Mouse (Mus musculus) lung, embryonic 16.5 days (tissue): ENCODE data around the gene Osbpl8. TPM values are rescaled to one million over a fixed set of nuclear protein-coding genes. Genes with fewer than 3 reads are reported as not detected.

Experiments used
- ATAC-seq: fragments of 200-750 bp; cut with Nextera tagmentation; 2 replicates; pipeline ENCODE4 v1.8.0; 2017; ENCODE audit warnings: low read depth, mild to moderate bottlenecking, moderate library complexity
- H3K27ac ChIP-seq: fragments of 300-500 bp; sonication (generic); 2 replicates; pipeline ENCODE4 v1.5.1; 2014; ENCODE audit warnings: mild to moderate bottlenecking, control low read depth, low read length
- H3K27me3 ChIP-seq: fragments of 300-500 bp; sonication (generic); 2 replicates; pipeline ENCODE4 v1.6.1; 2014; ENCODE audit warnings: low read depth, low read length, mixed read lengths; ENCODE audit not compliant: control insufficient read depth, insufficient read depth
- H3K36me3 ChIP-seq: fragments of 300-500 bp; sonication (generic); 2 replicates; pipeline ENCODE4 v1.6.1; 2014; ENCODE audit warnings: low read length; ENCODE audit not compliant: control insufficient read depth, insufficient read depth
- H3K4me1 ChIP-seq: fragments of 300-500 bp; sonication (generic); replicated peaks from 2 replicates; pipeline ENCODE4 v1.6.1; 2014; ENCODE audit warnings: low read length, mixed read lengths; ENCODE audit not compliant: control insufficient read depth, insufficient read depth
- H3K4me2 ChIP-seq: fragments of 300-500 bp; sonication (generic); 2 replicates; pipeline ENCODE4 v1.6.1; 2014; ENCODE audit warnings: low read depth, low read length, control low read depth
- H3K4me3 ChIP-seq: fragments of 300-500 bp; sonication (generic); 2 replicates; pipeline ENCODE4 v1.5.1; 2014; ENCODE audit warnings: mild to moderate bottlenecking, low read length, control low read depth
- H3K9ac ChIP-seq: fragments of 300-500 bp; sonication (generic); 2 replicates; pipeline ENCODE4 v1.6.1; 2014; ENCODE audit warnings: low read length, control low read depth
- H3K9me3 ChIP-seq: fragments of 300-500 bp; sonication (generic); 2 replicates; pipeline ENCODE4 v1.6.1; 2016; ENCODE audit warnings: low read length; ENCODE audit not compliant: control insufficient read depth
- WGBS: fragments of 180-500 bp; shearing (Covaris S2); extraction: QIAGEN DNeasy Blood & Tissue Kit; methylation state at CpG from one replicate; pipeline ENCODE4 v1.1.7; 2014; 5-methylcytosine and 5-hydroxymethylcytosine counted together
- polyA plus RNA-seq: library from polyadenylated mRNA; unstranded; fragments of >200 nt; fragmentation: Nextera tagmentation; extraction: Ambion mirVana; gene quantifications from 2 replicates; pipeline ENCODE4 v1.2.1, GENCODE M21; 2015

Gene Osbpl8
- polyA plus RNA-seq, 1 experiment from 2014 or later: 8.9 TPM

- H3K4me2 ChIP-seq: no peak overlapping the region
- no peak overlapping the region for H3K27ac ChIP-seq
- H3K9ac ChIP-seq: no peak overlapping the region
- H3K36me3 ChIP-seq: no peaks in the 10 kb centered on the region
- no peaks in the 10 kb centered on the region for H3K27me3 ChIP-seq
- no peaks in the 10 kb centered on the region for H3K4me1 ChIP-seq
- no peaks in the 10 kb centered on the region for H3K9me3 ChIP-seq
- ATAC-seq: no peak
- H3K4me3 ChIP-seq: no peak overlapping the region
- 87% methylated on average over 6 of the region's 6 CpGs for WGBS
Measured at GRCm38 (mm10) chr10:111233476-111234130, 69.1 kb downstream of the Osbpl8 start.

- Histone ChIP-seq H3K4me1 (no peaks in the 10 kb centered on the region), H3K36me3 (no peaks in the 10 kb centered on the region), H3K27ac (no peak overlapping the region), H3K4me3 (no peak overlapping the region), H3K9ac (no peak overlapping the region), H3K9me3 (no peaks in the 10 kb centered on the region), H3K27me3 (no peaks in the 10 kb centered on the region), H3K4me2 (no peak overlapping the region)
- no peak for ATAC-seq
- 68% methylated on average over 6 of the region's 6 CpGs for WGBS
Measured at GRCm38 (mm10) chr10:111234450-111235288, 70.1 kb downstream of the Osbpl8 start.

GRCm38 (mm10) chr10:111235289-111235570 lies 70.7 kb downstream of the Osbpl8 start:
- Histone ChIP-seq H3K4me2 (no peak overlapping the region), H3K27me3 (no peaks in the 10 kb centered on the region), H3K4me1 (no peaks in the 10 kb centered on the region), H3K27ac (no peak overlapping the region), H3K9me3 (no peaks in the 10 kb centered on the region), H3K36me3 (no peaks in the 10 kb centered on the region), H3K9ac (no peak overlapping the region), H3K4me3 (no peak overlapping the region)
- no peak for ATAC-seq
- 93% methylated on average over 6 of the region's 6 CpGs for WGBS

GRCm38 (mm10) chr10:111237434-111237833 lies 72.9 kb downstream of the Osbpl8 start:
- Histone ChIP-seq H3K4me3 (no peak overlapping the region), H3K36me3 (no peaks in the 10 kb centered on the region), H3K4me1 (no peaks in the 10 kb centered on the region), H3K27me3 (no peaks in the 10 kb centered on the region), H3K27ac (no peak overlapping the region), H3K9me3 (no peaks in the 10 kb centered on the region), H3K9ac (no peak overlapping the region), H3K4me2 (no peak overlapping the region)
- no peak for ATAC-seq
- WGBS: 55% methylated on average over 5 of the region's 5 CpGs

GRCm38 (mm10) chr10:111242677-111243076 lies 78.1 kb downstream of the Osbpl8 start:
- Histone ChIP-seq H3K27ac (no peak overlapping the region), H3K36me3 (no peaks in the 10 kb centered on the region), H3K9ac (no peak overlapping the region), H3K4me2 (no peak overlapping the region), H3K4me3 (no peak overlapping the region), H3K27me3 (no peaks in the 10 kb centered on the region), H3K9me3 (no peaks in the 10 kb centered on the region), H3K4me1 (no peaks in the 10 kb centered on the region)
- WGBS: 83% methylated on average over 7 of the region's 7 CpGs
- ATAC-seq: no peak

- 54% methylated on average over 4 of the region's 4 CpGs for WGBS
- ATAC-seq: no peak
- H3K9me3 ChIP-seq: no peaks in the 10 kb centered on the region
- no peak overlapping the region for H3K4me2 ChIP-seq
- no peaks in the 10 kb centered on the region for H3K36me3 ChIP-seq
- no peak overlapping the region for H3K4me3 ChIP-seq
- H3K27me3 ChIP-seq: no peaks in the 10 kb centered on the region
- no peaks in the 10 kb centered on the region for H3K4me1 ChIP-seq
- H3K9ac ChIP-seq: no peak overlapping the region
- no peak overlapping the region for H3K27ac ChIP-seq
Measured at GRCm38 (mm10) chr10:111247609-111248008, 83.1 kb downstream of the Osbpl8 start.

GRCm38 (mm10) chr10:111248177-111248576 lies 83.6 kb downstream of the Osbpl8 start:
- no peak overlapping the region for H3K4me2 ChIP-seq
- H3K27ac ChIP-seq: no peak overlapping the region
- H3K4me3 ChIP-seq: no peak overlapping the region
- H3K4me1 ChIP-seq: no peaks in the 10 kb centered on the region
- no peaks in the 10 kb centered on the region for H3K27me3 ChIP-seq
- no peaks in the 10 kb centered on the region for H3K36me3 ChIP-seq
- H3K9ac ChIP-seq: no peak overlapping the region
- 65% methylated on average over 6 of the region's 6 CpGs for WGBS
- H3K9me3 ChIP-seq: no peaks in the 10 kb centered on the region
- ATAC-seq: no peak

- H3K9me3 ChIP-seq: no peaks in the 10 kb centered on the region
- no peak for ATAC-seq
- H3K4me2 ChIP-seq: no peak overlapping the region
Measured at GRCm38 (mm10) chr10:111250192-111250591, 85.6 kb downstream of the Osbpl8 start.

GRCm38 (mm10) chr10:111251666-111252065 lies 87.1 kb downstream of the Osbpl8 start:
- no peaks in the 10 kb centered on the region for H3K4me1 ChIP-seq
- H3K27ac ChIP-seq: no peak overlapping the region
- 62% methylated on average over 5 of the region's 5 CpGs for WGBS
- no peaks in the 10 kb centered on the region for H3K27me3 ChIP-seq
- no peak overlapping the region for H3K4me3 ChIP-seq
- H3K9me3 ChIP-seq: no peaks in the 10 kb centered on the region
- no peak for ATAC-seq
- H3K4me2 ChIP-seq: no peak overlapping the region
- H3K9ac ChIP-seq: no peak overlapping the region
- H3K36me3 ChIP-seq: no peaks in the 10 kb centered on the region

More at GRCm38 (mm10) chr10:111250192-111250591, 85.6 kb downstream of the Osbpl8 start:
- Histone ChIP-seq H3K36me3 (no peaks in the 10 kb centered on the region), H3K4me1 (no peaks in the 10 kb centered on the region), H3K9ac (no peak overlapping the region), H3K27ac (no peak overlapping the region), H3K4me3 (no peak overlapping the region), H3K27me3 (no peaks in the 10 kb centered on the region)
- WGBS: 80% methylated on average over 4 of the region's 4 CpGs
